Mouse (Mus musculus) stomach, embryonic 15.5 days (tissue): ENCODE data around the gene Gtdc1. TPM values are rescaled to one million over a fixed set of nuclear protein-coding genes. Genes with fewer than 3 reads are reported as not detected.

ENCODE experiments used
- ATAC-seq: fragments of 200-750 bp; cut with Nextera tagmentation; 2 replicates; pipeline ENCODE4 v1.8.0; 2017; ENCODE audit warnings: low read depth, moderate number of reproducible peaks, moderate TSS enrichment; ENCODE audit not compliant: insufficient read depth, low FRiP score
- H3K27ac ChIP-seq: fragments of 300-500 bp; sonication (generic); 2 replicates; pipeline ENCODE4 v1.5.1; 2015; ENCODE audit warnings: mild to moderate bottlenecking, inconsistent platforms
- H3K27me3 ChIP-seq: fragments of 300-500 bp; sonication (generic); replicated peaks from 2 replicates; pipeline ENCODE4 v1.6.1; 2015; ENCODE audit warnings: inconsistent platforms
- H3K36me3 ChIP-seq: fragments of 300-500 bp; sonication (generic); 2 replicates; pipeline ENCODE4 v1.6.1; 2015; ENCODE audit warnings: inconsistent platforms
- H3K4me1 ChIP-seq: fragments of 300-500 bp; sonication (generic); 2 replicates; pipeline ENCODE4 v1.6.1; 2015; ENCODE audit warnings: inconsistent platforms
- H3K4me2 ChIP-seq: fragments of 300-500 bp; sonication (generic); 2 replicates; pipeline ENCODE4 v1.6.1; 2015; ENCODE audit warnings: mild to moderate bottlenecking, inconsistent platforms
- H3K4me3 ChIP-seq: fragments of 300-500 bp; sonication (generic); replicated peaks from 2 replicates; pipeline ENCODE4 v1.5.1; 2015; ENCODE audit warnings: inconsistent platforms
- H3K9ac ChIP-seq: fragments of 300-500 bp; sonication (generic); 2 replicates; pipeline ENCODE4 v1.6.1; 2015; ENCODE audit warnings: inconsistent platforms
- H3K9me3 ChIP-seq: fragments of 300-500 bp; sonication (generic); 2 replicates; pipeline ENCODE4 v1.6.1; 2016; ENCODE audit warnings: inconsistent platforms
- WGBS: fragments of 180-500 bp; shearing (Covaris S2); methylation state at CpG from one replicate; pipeline ENCODE4 v1.1.7; 2015; 5-methylcytosine and 5-hydroxymethylcytosine counted together
- polyA plus RNA-seq: library from polyadenylated mRNA; unstranded; fragments of >200 nt; fragmentation: Nextera tagmentation; extraction: Ambion mirVana; gene quantifications from 2 replicates; pipeline ENCODE4 v1.2.1, GENCODE M21; 2015

The Gtdc1 gene
- polyA plus RNA-seq, 1 experiment from 2014 or later, result 12.6 TPM

GRCm38 (mm10) chr2:44829753-44830152 is 97.7 kb downstream of the Gtdc1 start:
- ATAC-seq, result no peak
- Histone ChIP-seq H3K4me3 (no peak overlapping the region), H3K4me1 (no peaks in the 10 kb centered on the region), H3K4me2 (no peak overlapping the region), H3K9me3 (no peaks in the 10 kb centered on the region), H3K9ac (no peak overlapping the region), H3K36me3 (no peaks in the 10 kb centered on the region), H3K27ac (no peak overlapping the region), H3K27me3 (no peaks in the 10 kb centered on the region)
- WGBS, result 77% methylated on average over 2 of the region's 2 CpGs

DNA sequence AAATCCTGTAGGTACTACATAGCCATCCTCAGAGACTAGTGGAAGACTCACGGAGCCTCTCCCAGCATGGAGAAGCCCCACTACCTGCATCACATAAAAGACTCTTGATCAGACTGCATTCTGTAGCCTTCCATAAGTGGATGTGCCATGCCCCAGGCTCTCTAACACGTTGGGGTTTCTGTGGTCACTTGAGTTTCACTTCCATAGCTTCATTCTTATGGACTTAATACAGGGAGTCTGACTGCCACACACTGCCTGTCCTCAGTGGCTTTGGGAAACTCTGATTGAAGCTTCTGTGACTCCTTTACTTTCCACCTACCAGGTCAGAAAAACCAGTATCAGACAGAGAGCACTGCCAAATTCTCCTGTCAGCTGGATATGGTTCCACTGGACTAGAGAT is 98.1 kb downstream of the Gtdc1 start:
- Histone ChIP-seq H3K36me3 (no peaks in the 10 kb centered on the region), H3K4me1 (no peaks in the 10 kb centered on the region), H3K27me3 (no peaks in the 10 kb centered on the region), H3K9me3 (no peaks in the 10 kb centered on the region), H3K27ac (no peak overlapping the region), H3K4me3 (no peak overlapping the region), H3K4me2 (no peak overlapping the region), H3K9ac (no peak overlapping the region)
- ATAC-seq, result no peak
- 86% methylated on average over 2 of the region's 2 CpGs for WGBS

- no peaks in the 10 kb centered on the region for H3K9me3 ChIP-seq
- H3K27ac ChIP-seq, result no peak overlapping the region
- ATAC-seq, result no peak
- no peak overlapping the region for H3K4me2 ChIP-seq
- no peak overlapping the region for H3K9ac ChIP-seq
- H3K36me3 ChIP-seq, result no peaks in the 10 kb centered on the region
- no peaks in the 10 kb centered on the region for H3K4me1 ChIP-seq
- H3K4me3 ChIP-seq, result no peak overlapping the region
- WGBS, result 94% methylated on average over 3 of the region's 3 CpGs
- H3K27me3 ChIP-seq, result no peaks in the 10 kb centered on the region
Observed at GRCm38 (mm10) chr2:44826609-44827008, 100.8 kb downstream of the Gtdc1 start.

DNA sequence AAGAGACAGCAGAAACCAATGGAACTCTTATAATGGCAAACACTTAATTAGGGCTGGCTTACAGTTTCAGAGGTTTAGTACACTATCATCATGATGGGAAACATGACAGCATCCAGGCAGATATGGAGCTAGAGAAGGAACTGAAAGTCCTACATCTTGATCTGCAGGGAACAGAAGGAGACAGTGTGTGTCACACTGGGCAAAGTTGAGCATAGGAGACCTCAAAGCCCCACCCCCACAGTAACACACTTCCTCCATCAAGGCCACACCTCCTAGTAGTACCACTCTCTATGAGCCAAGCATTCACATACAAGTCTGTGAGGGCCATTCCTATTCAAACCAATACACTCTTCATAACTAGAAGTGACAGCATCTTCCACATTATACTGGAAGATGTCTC is 109.7 kb downstream of the Gtdc1 start:
- H3K27ac ChIP-seq, result no peak overlapping the region
- no peak overlapping the region for H3K4me3 ChIP-seq
- no peak overlapping the region for H3K4me2 ChIP-seq
- no peak for ATAC-seq
- H3K9me3 ChIP-seq, result no peaks in the 10 kb centered on the region
- H3K27me3 ChIP-seq, result no peaks in the 10 kb centered on the region
- no peaks in the 10 kb centered on the region for H3K4me1 ChIP-seq
- no peaks in the 10 kb centered on the region for H3K36me3 ChIP-seq
- H3K9ac ChIP-seq, result no peak overlapping the region

GRCm38 (mm10) chr2:44813729-44814128 is 113.7 kb downstream of the Gtdc1 start:
- Histone ChIP-seq H3K4me2 (no peak overlapping the region), H3K4me3 (no peak overlapping the region), H3K9me3 (no peaks in the 10 kb centered on the region), H3K27me3 (no peaks in the 10 kb centered on the region), H3K9ac (no peak overlapping the region), H3K36me3 (no peaks in the 10 kb centered on the region), H3K27ac (no peak overlapping the region), H3K4me1 (no peaks in the 10 kb centered on the region)
- WGBS, result 62% methylated on average over 3 of the region's 3 CpGs
- ATAC-seq, result no peak

- 90% methylated on average over 6 of the region's 6 CpGs for WGBS
- ATAC-seq, result no peak
- no peaks in the 10 kb centered on the region for H3K36me3 ChIP-seq
- H3K9me3 ChIP-seq, result no peaks in the 10 kb centered on the region
- H3K4me1 ChIP-seq, result no peaks in the 10 kb centered on the region
- H3K27me3 ChIP-seq, result no peaks in the 10 kb centered on the region
- H3K4me2 ChIP-seq, result no peak overlapping the region
- no peak overlapping the region for H3K4me3 ChIP-seq
- H3K27ac ChIP-seq, result no peak overlapping the region
- no peak overlapping the region for H3K9ac ChIP-seq
Observed at GRCm38 (mm10) chr2:44804497-44804896, 123.0 kb downstream of the Gtdc1 start.

- no peak overlapping the region for H3K4me3 ChIP-seq
- H3K9me3 ChIP-seq, result no peaks in the 10 kb centered on the region
- WGBS, result 74% methylated on average over 2 of the region's 2 CpGs
- H3K9ac ChIP-seq, result no peak overlapping the region
- H3K27me3 ChIP-seq, result no peaks in the 10 kb centered on the region
- H3K36me3 ChIP-seq, result no peaks in the 10 kb centered on the region
- no peak overlapping the region for H3K27ac ChIP-seq
- ATAC-seq, result no peak
- H3K4me2 ChIP-seq, result no peak overlapping the region
- H3K4me1 ChIP-seq, result no peaks in the 10 kb centered on the region
Observed at GRCm38 (mm10) chr2:44801361-44801760, 126.1 kb downstream of the Gtdc1 start.

GRCm38 (mm10) chr2:44791840-44792239 is 135.6 kb downstream of the Gtdc1 start:
- H3K4me3 ChIP-seq, result no peak overlapping the region
- no peaks in the 10 kb centered on the region for H3K27me3 ChIP-seq
- no peaks in the 10 kb centered on the region for H3K36me3 ChIP-seq
- H3K9ac ChIP-seq, result no peak overlapping the region
- no peaks in the 10 kb centered on the region for H3K9me3 ChIP-seq
- no peak overlapping the region for H3K27ac ChIP-seq
- WGBS, result 84% methylated on average over 4 of the region's 4 CpGs
- no peaks in the 10 kb centered on the region for H3K4me1 ChIP-seq
- no peak for ATAC-seq
- no peak overlapping the region for H3K4me2 ChIP-seq

- Histone ChIP-seq H3K4me1 (no peaks in the 10 kb centered on the region), H3K9ac (no peak overlapping the region), H3K27ac (no peak overlapping the region), H3K4me2 (no peak overlapping the region), H3K27me3 (no peaks in the 10 kb centered on the region), H3K4me3 (no peak overlapping the region), H3K9me3 (no peaks in the 10 kb centered on the region), H3K36me3 (no peaks in the 10 kb centered on the region)
- ATAC-seq, result no peak
- 83% methylated on average over 5 of the region's 5 CpGs for WGBS
Observed at GRCm38 (mm10) chr2:44791134-44791533, 136.3 kb downstream of the Gtdc1 start.

- Histone ChIP-seq H3K4me2 (no peak overlapping the region), H3K4me1 (no peaks in the 10 kb centered on the region), H3K9ac (no peak overlapping the region), H3K27me3 (no peaks in the 10 kb centered on the region), H3K27ac (no peak overlapping the region), H3K9me3 (no peaks in the 10 kb centered on the region), H3K36me3 (no peaks in the 10 kb centered on the region), H3K4me3 (no peak overlapping the region)
- ATAC-seq, result no peak
- WGBS, result 87% methylated on average over 4 of the region's 4 CpGs
Observed at GRCm38 (mm10) chr2:44782746-44783145, 144.7 kb downstream of the Gtdc1 start.

DNA sequence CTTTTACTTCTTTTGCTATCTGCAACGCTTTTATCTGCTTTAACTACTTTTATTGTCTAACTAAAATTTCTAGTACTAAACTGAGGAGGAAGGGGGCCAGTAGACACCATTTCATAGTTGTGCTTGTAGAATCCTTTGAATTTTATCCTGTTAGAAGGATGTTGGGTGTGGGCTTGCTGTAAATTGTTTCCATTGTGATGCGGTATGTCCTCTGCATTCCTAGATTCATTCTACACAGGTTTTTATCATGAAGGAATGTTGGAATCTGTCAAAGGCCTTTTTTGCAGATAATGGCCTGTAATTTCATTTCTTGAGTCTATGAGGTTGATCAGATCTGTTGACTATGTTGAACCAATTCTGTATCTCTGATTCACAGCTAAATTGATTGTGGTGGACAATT is 146.5 kb downstream of the Gtdc1 start:
- H3K9me3 ChIP-seq, result no peaks in the 10 kb centered on the region
- H3K27me3 ChIP-seq, result no peaks in the 10 kb centered on the region
- no peak overlapping the region for H3K9ac ChIP-seq
- no peaks in the 10 kb centered on the region for H3K36me3 ChIP-seq
- no peak overlapping the region for H3K4me2 ChIP-seq
- no peak overlapping the region for H3K4me3 ChIP-seq
- no peak for ATAC-seq
- 92% methylated on average over 2 of the region's 2 CpGs for WGBS
- no peak overlapping the region for H3K27ac ChIP-seq
- H3K4me1 ChIP-seq, result no peaks in the 10 kb centered on the region

- Histone ChIP-seq H3K4me3 (no peak overlapping the region), H3K9ac (no peak overlapping the region), H3K4me1 (no peaks in the 10 kb centered on the region), H3K36me3 (no peaks in the 10 kb centered on the region), H3K27ac (no peak overlapping the region), H3K27me3 (no peaks in the 10 kb centered on the region), H3K4me2 (no peak overlapping the region), H3K9me3 (no peaks in the 10 kb centered on the region)
- no peak for ATAC-seq
- 70% methylated on average over 1 of the region's 1 CpGs for WGBS
Observed at GRCm38 (mm10) chr2:44763898-44764297, 163.6 kb downstream of the Gtdc1 start.

GRCm38 (mm10) chr2:44736618-44737017 is 190.8 kb downstream of the Gtdc1 start:
- H3K36me3 ChIP-seq, result no peaks in the 10 kb centered on the region
- H3K27me3 ChIP-seq, result no peaks in the 10 kb centered on the region
- H3K9me3 ChIP-seq, result no peaks in the 10 kb centered on the region
- H3K9ac ChIP-seq, result no peak overlapping the region
- no peak for ATAC-seq
- H3K4me3 ChIP-seq, result no peak overlapping the region
- H3K4me1 ChIP-seq, result no peaks in the 10 kb centered on the region
- H3K4me2 ChIP-seq, result no peak overlapping the region
- no peak overlapping the region for H3K27ac ChIP-seq
- WGBS, result 89% methylated on average over 1 of the region's 1 CpGs
